Mouse (Mus musculus) gastrocnemius, postnatal 10 days (tissue): ENCODE results near the gene Ankrd55. TPM values are rescaled to one million over a fixed set of nuclear protein-coding genes. Genes with fewer than 3 reads are reported as not detected.

ENCODE experiments used
- DNase-seq: peaks from one replicate; pipeline ENCODE4 v3.0.0; 2021; ENCODE audit warnings: mixed read lengths
- total RNA-seq, 2 experiments: library from RNA; stranded (reverse); gene quantifications; 2 replicates each; pipeline ENCODE4 v1.2.3; 2021

Gene Ankrd55
- total RNA-seq, 2 experiments from 2014 or later = not detected

DNA sequence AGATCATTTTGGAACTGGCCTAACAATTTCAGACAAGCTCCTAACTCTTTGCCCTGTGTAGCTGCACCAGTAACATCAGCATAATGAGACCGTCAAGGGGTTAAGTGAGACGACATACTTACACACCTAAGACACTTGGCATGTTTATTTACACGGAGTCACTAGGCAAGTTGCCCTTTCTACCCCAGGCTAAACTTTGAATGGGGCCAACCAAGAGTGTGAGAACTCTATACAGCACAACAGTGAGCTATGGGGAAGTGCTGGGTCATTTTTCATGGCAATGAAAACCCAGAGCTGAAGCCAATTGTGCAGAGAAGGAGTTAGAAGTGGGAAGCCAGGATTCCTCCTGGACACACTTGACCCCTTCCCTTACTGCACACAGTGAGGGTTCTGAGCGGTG is 94.2 kb downstream of the Ankrd55 start:
- no peak for DNase-seq

DNA sequence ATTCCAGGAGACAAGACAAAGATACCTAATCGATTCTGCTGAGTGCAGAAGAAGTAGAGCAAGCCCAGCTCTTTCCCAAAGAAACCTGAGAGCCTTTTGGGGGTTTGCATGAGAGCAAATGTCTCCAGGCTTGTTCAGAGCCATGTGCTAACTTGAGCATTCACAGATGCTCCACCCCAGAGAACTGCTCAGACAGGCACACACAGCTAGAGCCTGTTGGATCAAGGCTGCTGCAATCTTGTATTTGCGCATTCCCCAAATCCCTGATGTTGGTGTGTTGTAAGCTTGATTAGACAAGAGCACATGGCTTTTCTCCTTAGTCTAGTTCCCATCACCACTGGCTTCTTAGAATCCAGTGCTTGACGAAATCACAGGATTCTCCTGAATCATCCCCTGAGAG is 94.7 kb downstream of the Ankrd55 start:
- no peak for DNase-seq

- DNase-seq = no peak
Measured at GRCm38 (mm10) chr13:112383941-112384659, 95.8 kb downstream of the Ankrd55 start.

DNA sequence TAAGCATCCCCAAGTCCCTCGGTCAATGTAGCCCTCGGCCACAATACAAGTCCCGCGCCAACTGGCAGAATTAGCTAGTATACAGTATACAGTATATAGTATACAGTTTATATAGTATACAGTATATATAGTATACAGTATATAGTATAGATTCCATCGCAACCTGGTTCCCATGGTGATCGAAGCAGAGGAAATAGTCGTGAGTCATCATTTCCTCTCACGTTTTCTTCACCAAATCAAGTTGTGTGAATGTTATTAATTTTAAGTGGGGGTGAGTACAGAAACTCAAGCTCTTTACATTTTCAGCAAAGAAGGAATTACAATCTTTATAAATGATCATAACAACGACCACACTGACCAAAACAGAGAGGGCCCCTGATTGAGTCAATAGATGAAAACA is 96.8 kb downstream of the Ankrd55 start:
- DNase-seq = no peak

- no peak for DNase-seq
Measured at GRCm38 (mm10) chr13:112386494-112387075, 98.3 kb downstream of the Ankrd55 start.

- no peak for DNase-seq
Measured at GRCm38 (mm10) chr13:112387279-112387678, 99.0 kb downstream of the Ankrd55 start.

- no peak for DNase-seq
Measured at GRCm38 (mm10) chr13:112388176-112388575, 99.9 kb downstream of the Ankrd55 start.

DNA sequence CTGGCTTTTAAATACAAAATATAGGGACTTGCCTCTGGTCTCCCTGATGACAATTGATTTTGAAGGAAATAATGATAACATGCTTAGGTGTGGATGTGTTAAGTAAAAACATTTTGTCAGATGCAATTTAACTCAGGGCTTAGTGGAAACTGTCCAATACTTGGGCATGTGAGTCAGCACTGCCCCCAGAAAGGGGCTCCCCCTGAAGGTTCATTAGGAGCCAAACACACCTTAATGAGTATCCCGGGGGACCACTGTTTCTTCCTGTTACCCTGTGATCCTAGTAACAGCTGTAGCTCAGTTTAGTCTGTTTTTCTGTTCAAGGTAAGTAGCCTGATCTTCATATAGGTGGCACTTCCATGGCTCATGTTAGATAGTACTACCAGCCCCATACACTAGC is 102.0 kb downstream of the Ankrd55 start:
- DNase-seq = no peak

- no peak for DNase-seq
Measured at GRCm38 (mm10) chr13:112391354-112391753, 103.1 kb downstream of the Ankrd55 start.

DNA sequence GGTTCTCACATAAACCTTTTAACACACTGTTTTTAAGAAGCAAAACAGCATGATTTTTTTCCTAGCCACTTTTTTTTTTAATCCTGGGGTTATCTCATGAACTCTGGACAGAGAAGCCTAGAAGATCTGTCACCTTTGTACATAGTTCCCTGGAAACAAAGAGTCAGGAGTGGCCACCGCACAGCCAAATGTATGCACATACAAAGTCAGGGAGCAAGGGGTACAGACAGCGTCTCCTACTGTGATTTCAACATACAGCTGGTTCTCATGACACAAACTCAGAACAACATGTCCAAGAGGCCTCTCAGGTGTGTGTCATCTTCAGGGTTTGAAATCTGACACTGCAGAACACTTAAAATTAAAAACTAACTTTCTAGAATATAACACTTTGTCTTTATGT is 105.1 kb downstream of the Ankrd55 start:
- DNase-seq = no peak

DNA sequence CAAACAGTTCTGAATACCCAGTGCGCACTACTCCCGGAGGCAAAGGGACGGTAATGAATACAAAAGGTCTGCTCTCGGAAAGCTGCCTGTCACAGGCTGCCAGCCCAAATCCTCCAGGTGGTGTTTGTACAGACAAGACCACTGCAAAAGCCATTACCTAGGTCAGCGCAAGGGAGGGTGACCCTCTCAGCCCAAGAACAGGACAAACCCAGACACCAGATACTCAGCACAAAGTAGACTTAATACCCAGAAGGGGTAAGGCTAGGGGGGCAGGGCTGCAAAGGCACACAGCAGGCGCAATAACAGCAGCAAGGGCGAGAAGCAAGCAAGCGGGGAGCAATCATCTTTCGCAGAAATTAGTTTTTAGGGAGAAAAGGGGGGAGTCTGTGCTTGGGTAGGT is 106.0 kb downstream of the Ankrd55 start:
- no peak for DNase-seq

GRCm38 (mm10) chr13:112404723-112405122 is 116.5 kb downstream of the Ankrd55 start:
- DNase-seq = no peak

GRCm38 (mm10) chr13:112405184-112405583 is 116.9 kb downstream of the Ankrd55 start:
- DNase-seq = no peak

GRCm38 (mm10) chr13:112406618-112407017 is 118.4 kb downstream of the Ankrd55 start:
- DNase-seq = no peak

- no peak for DNase-seq
Measured at GRCm38 (mm10) chr13:112407181-112407700, 119.0 kb downstream of the Ankrd55 start.

DNA sequence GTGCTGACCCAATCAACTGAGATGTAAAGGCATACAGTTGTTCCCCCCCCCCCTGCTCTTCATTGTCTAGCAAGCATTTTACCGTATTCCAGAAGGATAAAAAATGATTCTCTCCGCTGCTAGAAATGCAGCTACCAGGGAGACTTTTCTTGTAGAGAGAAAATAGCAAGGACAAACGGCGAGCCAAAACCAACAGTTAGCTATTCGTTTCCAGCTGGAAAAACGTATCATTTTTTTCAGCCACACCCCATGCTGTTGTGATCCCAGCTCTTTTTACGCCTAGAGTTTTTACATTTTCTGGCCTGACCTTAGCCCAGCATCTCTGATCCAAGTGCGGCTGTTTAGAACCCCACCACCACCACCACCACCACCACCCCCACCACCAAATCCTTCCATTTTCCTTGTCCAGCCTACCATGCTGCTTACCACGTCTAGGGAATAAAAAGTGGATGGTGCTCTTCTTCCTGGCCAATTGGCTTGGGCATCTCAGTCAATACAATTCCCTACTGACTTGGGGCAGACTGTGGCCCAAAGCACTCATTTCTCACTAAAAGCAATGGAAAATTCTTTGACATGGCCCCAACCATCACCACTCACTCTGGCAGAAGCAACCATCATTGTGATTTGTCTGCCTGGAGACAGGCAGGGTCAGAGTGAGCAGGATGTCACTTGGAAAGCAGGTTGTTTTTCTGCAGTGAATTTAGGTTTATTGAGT is 119.7 kb downstream of the Ankrd55 start:
- no peak for DNase-seq

GRCm38 (mm10) chr13:112408701-112409100 is 120.5 kb downstream of the Ankrd55 start:
- no peak for DNase-seq

- DNase-seq = no peak
Measured at GRCm38 (mm10) chr13:112409331-112409730, 121.1 kb downstream of the Ankrd55 start.

- no peak for DNase-seq
Measured at GRCm38 (mm10) chr13:112409851-112410250, 121.6 kb downstream of the Ankrd55 start.

GRCm38 (mm10) chr13:112410461-112410860 is 122.2 kb downstream of the Ankrd55 start:
- DNase-seq = no peak

GRCm38 (mm10) chr13:112411216-112411822 is 123.1 kb downstream of the Ankrd55 start:
- DNase-seq = no peak

- no peak for DNase-seq
Measured at GRCm38 (mm10) chr13:112412251-112412650, 124.0 kb downstream of the Ankrd55 start.

DNA sequence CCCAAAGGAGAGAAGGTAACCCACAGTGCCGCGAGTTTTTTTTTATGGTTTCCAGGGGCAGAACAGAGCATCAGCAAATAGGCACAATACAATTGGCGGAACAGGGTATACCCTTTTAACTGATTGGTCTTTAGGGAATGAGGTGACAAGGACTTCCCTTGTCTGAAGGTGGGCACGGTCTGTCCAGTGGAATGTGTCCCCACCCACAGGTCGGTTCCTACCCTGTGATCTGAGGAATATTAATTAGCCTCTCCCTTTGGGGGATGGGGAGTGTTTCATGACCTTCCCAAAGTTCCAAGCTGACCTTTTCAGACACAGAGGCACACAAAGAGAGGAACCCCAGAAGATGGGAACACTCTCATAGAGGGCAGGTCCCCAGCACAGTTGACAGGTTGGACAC is 124.6 kb downstream of the Ankrd55 start:
- DNase-seq = no peak
